Mouse (Mus musculus): ENCODE measurements around the gene Ccdc62. TPM values are rescaled to one million over a fixed set of nuclear protein-coding genes. Genes with fewer than 3 reads are reported as not detected.

Ccdc62 gene
- polyA plus RNA-seq, 1 experiment: 79.8 TPM

DNA sequence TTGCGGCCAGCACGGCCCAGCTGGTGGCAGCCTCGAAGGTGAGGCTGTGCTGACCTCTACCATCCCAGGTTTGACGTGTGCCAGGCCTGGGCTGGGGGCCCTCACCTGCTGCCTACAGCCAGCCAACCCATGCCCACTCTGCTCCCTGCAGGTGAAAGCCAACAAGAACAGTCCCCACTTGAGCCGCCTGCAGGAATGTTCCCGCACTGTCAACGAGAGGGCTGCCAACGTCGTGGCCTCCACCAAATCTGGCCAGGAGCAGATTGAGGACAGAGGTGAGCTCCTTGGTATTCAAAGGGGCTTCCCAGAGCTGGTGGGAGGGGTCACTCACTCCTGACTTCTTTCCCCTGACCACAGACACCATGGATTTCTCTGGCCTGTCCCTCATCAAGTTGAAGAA is 70.8 kb downstream of the Ccdc62 start:
- no peaks in the 10 kb centered on the region for H3K27me3 ChIP-seq (ENCODE audit: control insufficient read depth, insufficient read depth, low read length)
- H3K27ac ChIP-seq (ENCODE audit: control insufficient read depth, insufficient read depth, low read depth, low read length): no peak overlapping the region

DNA sequence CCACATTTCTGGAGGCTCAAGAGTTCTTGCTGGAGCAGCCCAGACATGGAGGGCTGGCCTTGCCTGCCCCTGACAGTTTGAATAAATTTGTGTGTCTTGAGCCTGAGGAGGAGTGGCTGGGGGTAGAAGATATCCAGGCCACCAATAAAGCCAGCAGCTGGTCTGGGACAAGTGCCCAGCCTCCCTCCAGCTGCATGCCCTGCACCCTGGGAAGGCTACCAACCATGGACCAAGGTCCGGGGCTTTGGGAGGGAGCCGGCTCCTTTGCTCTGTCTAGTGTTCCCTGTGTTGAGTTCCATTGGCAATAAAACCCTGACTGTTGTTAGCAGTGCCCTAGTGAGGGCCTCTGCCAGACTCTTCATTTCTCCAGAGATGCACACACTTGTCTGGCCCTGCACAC is 72.4 kb downstream of the Ccdc62 start:
- H3K27me3 ChIP-seq (ENCODE audit: control insufficient read depth, insufficient read depth, low read length): no peaks in the 10 kb centered on the region
- no peak for TF ChIP-seq CTCF (IDR thresholded peaks at IDR 0.05; ENCODE audit: control insufficient read depth, insufficient read depth, insufficient replicate concordance, low read depth, low read length)
- TF ChIP-seq POLR2A (IDR thresholded peaks at IDR 0.05; ENCODE audit: control insufficient read depth, low read depth, low read length): no peak
- no peak overlapping the region for H3K27ac ChIP-seq (ENCODE audit: control insufficient read depth, insufficient read depth, low read depth, low read length)
- H3K36me3 ChIP-seq (ENCODE audit: control insufficient read depth, insufficient read depth, low read length): no peaks in the 10 kb centered on the region; the same call in none of the 2 replicates
- no peak overlapping the region for H3K4me3 ChIP-seq (ENCODE audit: control insufficient read depth, low read depth, low read length)
- H3K4me1 ChIP-seq (ENCODE audit: control insufficient read depth, insufficient read depth, low read length): no peaks in the 10 kb centered on the region

More for the DNA sequence above, 70.8 kb downstream of the Ccdc62 start:
- H3K36me3 ChIP-seq (ENCODE audit: control insufficient read depth, insufficient read depth, low read length): no peaks in the 10 kb centered on the region; the same call in none of the 2 replicates
- no peak overlapping the region for H3K4me3 ChIP-seq (ENCODE audit: control insufficient read depth, low read depth, low read length)
- H3K4me1 ChIP-seq (ENCODE audit: control insufficient read depth, insufficient read depth, low read length): no peaks in the 10 kb centered on the region
- no peak for TF ChIP-seq POLR2A (IDR thresholded peaks at IDR 0.05; ENCODE audit: control insufficient read depth, low read depth, low read length)
- no peak for TF ChIP-seq CTCF (IDR thresholded peaks at IDR 0.05; ENCODE audit: control insufficient read depth, insufficient read depth, insufficient replicate concordance, low read depth, low read length)

DNA sequence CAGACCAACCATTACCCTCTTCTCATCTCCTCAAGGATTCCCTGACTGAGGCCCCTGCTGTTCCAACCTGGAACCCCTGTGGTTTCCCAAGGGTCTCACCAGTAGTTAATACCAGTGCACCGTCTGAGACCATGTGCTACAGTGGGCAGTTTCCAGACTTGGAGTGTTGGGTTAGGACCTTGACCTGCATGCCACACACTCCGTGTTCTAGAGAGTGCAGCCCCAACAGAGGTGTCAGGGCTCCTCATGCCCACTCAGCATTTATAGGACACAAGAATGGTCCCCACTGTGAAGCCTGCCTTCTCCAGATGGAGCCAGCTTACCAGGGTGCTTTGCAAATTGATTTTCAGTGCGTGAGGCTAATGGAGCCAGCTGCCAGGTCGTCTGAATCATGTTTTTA is 72.9 kb downstream of the Ccdc62 start:
- no peak overlapping the region for H3K27ac ChIP-seq (ENCODE audit: control insufficient read depth, insufficient read depth, low read depth, low read length)
- no peaks in the 10 kb centered on the region for H3K4me1 ChIP-seq (ENCODE audit: control insufficient read depth, insufficient read depth, low read length)
- TF ChIP-seq CTCF (IDR thresholded peaks at IDR 0.05; ENCODE audit: control insufficient read depth, insufficient read depth, insufficient replicate concordance, low read depth, low read length) (no peak), POLR2A (IDR thresholded peaks at IDR 0.05; ENCODE audit: control insufficient read depth, low read depth, low read length) (no peak)
- H3K4me3 ChIP-seq (ENCODE audit: control insufficient read depth, low read depth, low read length): no peak overlapping the region
- H3K27me3 ChIP-seq (ENCODE audit: control insufficient read depth, insufficient read depth, low read length): no peaks in the 10 kb centered on the region
- no peaks in the 10 kb centered on the region; the same call in none of the 2 replicates for H3K36me3 ChIP-seq (ENCODE audit: control insufficient read depth, insufficient read depth, low read length)

DNA sequence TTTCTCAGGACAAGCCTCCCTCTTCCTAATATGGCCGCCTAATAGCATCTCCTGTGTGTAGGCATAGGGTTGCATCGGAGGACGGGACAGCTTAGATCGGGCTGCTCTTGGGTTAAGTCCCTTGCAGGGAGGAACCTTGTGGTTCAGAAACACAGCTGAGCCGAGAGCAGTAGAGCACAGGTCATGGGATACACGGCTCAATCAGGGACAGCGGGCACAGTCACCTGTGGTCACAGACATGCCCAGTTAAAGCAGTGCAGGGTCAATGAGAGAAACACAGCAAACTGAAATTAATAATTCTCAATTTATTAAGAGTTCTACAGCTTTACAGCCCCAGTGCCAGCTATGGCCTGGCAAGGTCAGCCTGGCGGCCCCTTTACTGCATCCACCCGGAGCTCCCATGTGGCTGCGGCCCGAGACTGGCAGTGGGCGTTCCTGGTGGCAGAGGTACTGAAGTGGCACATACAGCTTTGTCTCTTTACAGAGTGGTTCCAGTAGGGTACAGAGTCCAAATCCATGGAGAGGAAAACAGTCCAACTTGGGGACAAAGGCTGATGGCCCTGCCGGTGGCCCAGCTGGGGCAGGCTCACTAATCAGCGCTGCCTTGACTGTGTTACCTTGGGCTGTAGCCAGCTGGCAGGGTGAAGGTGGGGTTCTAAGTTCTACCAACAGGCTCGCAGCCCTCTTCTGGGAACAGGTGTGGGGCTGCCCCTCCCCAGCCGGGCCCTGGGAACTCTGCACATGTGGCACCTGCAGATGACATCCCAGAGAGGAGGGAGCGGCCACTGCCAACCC is 74.1 kb downstream of the Ccdc62 start:
- H3K27ac ChIP-seq (ENCODE audit: control insufficient read depth, insufficient read depth, low read depth, low read length): no peak overlapping the region
- H3K27me3 ChIP-seq (ENCODE audit: control insufficient read depth, insufficient read depth, low read length): no peaks in the 10 kb centered on the region
- H3K36me3 ChIP-seq (ENCODE audit: control insufficient read depth, insufficient read depth, low read length): no peaks in the 10 kb centered on the region; the same call in 1 of the 2 replicates
- TF ChIP-seq POLR2A (IDR thresholded peaks at IDR 0.05; ENCODE audit: control insufficient read depth, low read depth, low read length): no peak
- no peak for TF ChIP-seq CTCF (IDR thresholded peaks at IDR 0.05; ENCODE audit: control insufficient read depth, insufficient read depth, insufficient replicate concordance, low read depth, low read length)
- H3K4me3 ChIP-seq (ENCODE audit: control insufficient read depth, low read depth, low read length): no peak overlapping the region
- no peaks in the 10 kb centered on the region for H3K4me1 ChIP-seq (ENCODE audit: control insufficient read depth, insufficient read depth, low read length)

DNA sequence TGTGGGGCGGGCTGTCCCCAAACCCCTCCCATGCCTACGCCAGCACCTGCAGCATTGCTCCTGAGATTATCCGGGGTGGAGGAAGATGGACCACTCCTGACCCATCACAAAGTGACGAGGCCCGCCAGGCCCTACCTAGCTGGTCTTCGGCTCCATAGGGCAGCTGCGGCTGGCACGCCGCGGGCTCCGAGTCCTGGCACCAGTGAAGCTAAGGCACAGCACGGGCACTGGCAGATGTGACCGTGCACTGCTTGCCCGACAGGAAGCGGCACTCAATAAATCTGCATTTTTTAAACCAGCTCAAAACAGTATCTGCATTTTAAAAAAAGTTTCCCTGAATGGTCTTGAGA is 74.6 kb downstream of the Ccdc62 start:
- Histone ChIP-seq H3K4me3 (ENCODE audit: control insufficient read depth, low read depth, low read length) (no peak overlapping the region), H3K27me3 (ENCODE audit: control insufficient read depth, insufficient read depth, low read length) (no peaks in the 10 kb centered on the region), H3K4me1 (ENCODE audit: control insufficient read depth, insufficient read depth, low read length) (no peaks in the 10 kb centered on the region), H3K36me3 (ENCODE audit: control insufficient read depth, insufficient read depth, low read length) (no peaks in the 10 kb centered on the region; the same call in 1 of the 2 replicates), H3K27ac (ENCODE audit: control insufficient read depth, insufficient read depth, low read depth, low read length) (no peak overlapping the region)
- TF ChIP-seq CTCF (IDR thresholded peaks at IDR 0.05; ENCODE audit: control insufficient read depth, insufficient read depth, insufficient replicate concordance, low read depth, low read length) (no peak), POLR2A (IDR thresholded peaks at IDR 0.05; ENCODE audit: control insufficient read depth, low read depth, low read length) (no peak)

DNA sequence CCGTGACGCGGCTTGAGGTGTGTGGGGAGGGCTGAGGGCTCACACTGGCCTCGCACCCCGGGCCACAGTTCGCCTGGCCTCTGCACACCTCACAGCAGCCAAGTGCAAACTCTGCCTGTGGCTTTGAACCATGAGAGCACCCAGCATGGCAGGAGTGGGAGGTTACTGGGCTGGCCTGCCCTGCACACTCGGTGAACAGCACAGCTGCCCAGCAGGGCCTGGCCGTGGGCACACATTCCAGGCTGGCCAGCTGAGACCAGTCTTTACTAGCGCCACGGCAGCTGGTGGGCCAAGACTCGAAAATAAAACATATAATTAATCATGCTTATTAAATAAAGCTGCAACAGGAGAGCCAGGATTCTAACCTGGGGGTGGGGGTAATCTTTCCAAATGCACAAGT is 75.1 kb downstream of the Ccdc62 start:
- no peaks in the 10 kb centered on the region for H3K27me3 ChIP-seq (ENCODE audit: control insufficient read depth, insufficient read depth, low read length)
- H3K36me3 ChIP-seq (ENCODE audit: control insufficient read depth, insufficient read depth, low read length): no peaks in the 10 kb centered on the region
- TF ChIP-seq CTCF (IDR thresholded peaks at IDR 0.05; ENCODE audit: control insufficient read depth, insufficient read depth, insufficient replicate concordance, low read depth, low read length) (no peak), POLR2A (IDR thresholded peaks at IDR 0.05; ENCODE audit: control insufficient read depth, low read depth, low read length) (no peak)
- H3K4me1 ChIP-seq (ENCODE audit: control insufficient read depth, insufficient read depth, low read length): no peaks in the 10 kb centered on the region
- no peak overlapping the region for H3K4me3 ChIP-seq (ENCODE audit: control insufficient read depth, low read depth, low read length)
- H3K27ac ChIP-seq (ENCODE audit: control insufficient read depth, insufficient read depth, low read depth, low read length): no peak overlapping the region

DNA sequence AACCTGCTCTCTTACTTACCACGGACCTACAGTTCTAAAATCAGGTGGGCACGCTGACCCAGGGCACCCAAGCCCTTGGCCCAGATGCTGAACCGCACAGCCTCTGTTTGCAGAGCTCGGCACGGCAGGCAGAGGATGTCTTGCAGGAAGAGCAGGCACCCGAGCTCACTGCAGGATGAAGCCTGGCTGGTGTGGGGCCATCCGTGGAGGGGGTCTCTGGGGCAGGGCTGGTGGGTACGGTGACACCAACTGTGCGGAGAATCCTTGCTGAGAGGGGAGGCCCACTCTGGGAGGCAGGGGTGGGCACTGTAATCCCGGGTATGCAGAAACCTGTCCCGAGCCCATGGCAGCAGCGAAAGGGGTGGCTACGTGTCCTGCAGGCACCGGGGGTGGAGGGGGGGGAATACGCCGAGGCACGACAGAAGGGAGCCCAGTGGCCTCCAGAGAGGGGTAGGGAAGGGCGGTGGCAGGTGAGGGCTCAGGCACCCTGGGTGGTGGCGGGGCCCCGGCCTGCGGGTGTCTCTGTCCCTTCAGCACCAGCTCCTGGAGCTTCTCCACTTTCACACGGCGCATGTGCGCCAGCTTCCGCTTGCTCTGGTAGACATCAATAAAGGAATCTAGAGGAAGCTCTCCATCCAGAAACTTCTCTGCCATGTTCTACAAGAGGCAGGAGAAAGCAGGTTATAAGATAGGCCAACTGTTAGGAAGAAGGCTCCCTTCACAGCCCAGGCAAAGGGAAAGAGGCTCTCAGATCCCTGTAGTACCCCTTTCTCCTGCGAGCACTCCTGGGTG is 75.8 kb downstream of the Ccdc62 start:
- TF ChIP-seq CTCF (IDR thresholded peaks at IDR 0.05; ENCODE audit: control insufficient read depth, insufficient read depth, insufficient replicate concordance, low read depth, low read length) (no peak), POLR2A (IDR thresholded peaks at IDR 0.05; ENCODE audit: control insufficient read depth, low read depth, low read length) (no peak)
- H3K4me1 ChIP-seq (ENCODE audit: control insufficient read depth, insufficient read depth, low read length): no peaks in the 10 kb centered on the region
- H3K36me3 ChIP-seq (ENCODE audit: control insufficient read depth, insufficient read depth, low read length): no peaks in the 10 kb centered on the region
- no peak overlapping the region for H3K27ac ChIP-seq (ENCODE audit: control insufficient read depth, insufficient read depth, low read depth, low read length)
- H3K27me3 ChIP-seq (ENCODE audit: control insufficient read depth, insufficient read depth, low read length): no peaks in the 10 kb centered on the region
- no peak overlapping the region for H3K4me3 ChIP-seq (ENCODE audit: control insufficient read depth, low read depth, low read length)
